Mouse (Mus musculus): ENCODE data around the gene Myl4. TPM values are rescaled to one million over a fixed set of nuclear protein-coding genes. Genes with fewer than 3 reads are reported as not detected.

The Myl4 gene
- polyA plus RNA-seq, 1 experiment from 2014 or later = 19.5 TPM

- H3K36me3 ChIP-seq = no peaks in the 10 kb centered on the region
- no peaks in the 10 kb centered on the region for H3K9me3 ChIP-seq (replicated peaks)
- H3K4me1 ChIP-seq = peaks cover 12% of the 10 kb centered on the region
- H3K4me2 ChIP-seq = no peak overlapping the region
- no peak overlapping the region for H3K27ac ChIP-seq (replicated peaks)
- no peaks in the 10 kb centered on the region for H3K27me3 ChIP-seq (replicated peaks)
- 44% methylated on average over 12 of the region's 12 CpGs for WGBS
- no peak overlapping the region for H3K9ac ChIP-seq (replicated peaks)
- no peak overlapping the region for H3K4me3 ChIP-seq (replicated peaks)
- ATAC-seq (ENCODE audit: low FRiP score) = no peak
Measured at GRCm38 (mm10) chr11:104622040-104622962, 71.8 kb downstream of the Myl4 start.

- H3K4me2 ChIP-seq = no peak overlapping the region
- 0 out of 2 replicates have a peak, but pooled peaks cover 7% of the 10 kb centered on the region for H3K4me1 ChIP-seq
- no peak overlapping the region for H3K27ac ChIP-seq (replicated peaks)
- H3K4me3 ChIP-seq (replicated peaks) = no peak overlapping the region
- WGBS = 50% methylated on average over 6 of the region's 6 CpGs
- no peaks in the 10 kb centered on the region for H3K27me3 ChIP-seq (replicated peaks)
- H3K9ac ChIP-seq (replicated peaks) = no peak overlapping the region
- no peaks in the 10 kb centered on the region for H3K9me3 ChIP-seq (replicated peaks)
- no peak for ATAC-seq (ENCODE audit: low FRiP score)
- no peaks in the 10 kb centered on the region for H3K36me3 ChIP-seq
Measured at GRCm38 (mm10) chr11:104624791-104625391, 74.4 kb downstream of the Myl4 start.

DNA sequence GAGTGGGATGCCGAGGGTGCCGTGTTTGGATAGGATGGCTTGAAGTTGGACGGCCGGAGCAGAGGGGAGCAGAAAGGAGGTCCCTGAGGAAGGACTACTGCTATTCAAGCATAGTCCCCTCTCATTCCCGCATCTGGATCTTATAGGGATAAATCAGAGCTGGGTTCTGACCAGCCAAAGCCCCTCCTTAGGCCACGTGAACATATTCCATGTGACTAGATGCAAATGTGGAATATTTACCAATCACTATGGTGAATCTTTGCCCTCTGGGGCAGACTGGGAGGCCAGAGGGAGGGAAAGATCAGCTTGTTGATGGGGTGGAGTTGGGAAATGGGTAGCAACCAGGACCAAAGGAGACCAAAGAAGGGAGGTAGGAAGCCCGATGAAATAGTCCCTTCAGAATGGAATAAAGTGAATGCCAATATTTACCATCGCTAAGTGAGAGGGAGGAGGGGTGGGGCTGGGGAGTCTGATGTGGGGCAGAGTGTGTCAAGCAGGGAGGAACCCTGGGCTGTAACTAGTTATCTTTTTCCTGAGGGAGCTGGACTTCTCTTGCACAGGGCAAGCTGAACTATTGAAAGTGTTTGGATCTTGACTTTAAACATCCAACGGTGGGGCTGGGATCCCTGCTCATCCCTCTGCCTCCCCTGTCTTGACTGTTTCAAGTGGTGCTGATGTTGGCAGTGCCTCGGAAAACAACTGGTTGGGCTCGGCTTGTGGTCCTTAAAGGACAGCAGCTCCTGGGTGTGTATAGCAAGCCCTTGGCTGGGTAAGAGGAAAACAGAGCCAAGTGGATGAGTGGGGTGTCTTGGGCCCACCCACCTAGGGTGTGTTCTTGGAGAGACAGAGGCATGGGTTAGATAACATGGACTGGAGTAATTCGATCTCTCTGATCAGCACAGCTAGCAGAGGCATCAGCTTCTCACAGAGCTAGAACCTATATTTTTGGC, 75.3 kb downstream of the Myl4 start:
- WGBS = 48% methylated on average over 12 of the region's 12 CpGs
- no peaks in the 10 kb centered on the region for H3K9me3 ChIP-seq (replicated peaks)
- no peaks in the 10 kb centered on the region for H3K36me3 ChIP-seq
- H3K4me2 ChIP-seq = no peak overlapping the region
- H3K4me1 ChIP-seq = 0 out of 2 replicates have a peak, but pooled peaks cover 7% of the 10 kb centered on the region
- H3K27ac ChIP-seq (replicated peaks) = no peak overlapping the region
- no peak overlapping the region for H3K4me3 ChIP-seq (replicated peaks)
- H3K27me3 ChIP-seq (replicated peaks) = no peaks in the 10 kb centered on the region
- no peak overlapping the region for H3K9ac ChIP-seq (replicated peaks)
- no peak for ATAC-seq (ENCODE audit: low FRiP score)

DNA sequence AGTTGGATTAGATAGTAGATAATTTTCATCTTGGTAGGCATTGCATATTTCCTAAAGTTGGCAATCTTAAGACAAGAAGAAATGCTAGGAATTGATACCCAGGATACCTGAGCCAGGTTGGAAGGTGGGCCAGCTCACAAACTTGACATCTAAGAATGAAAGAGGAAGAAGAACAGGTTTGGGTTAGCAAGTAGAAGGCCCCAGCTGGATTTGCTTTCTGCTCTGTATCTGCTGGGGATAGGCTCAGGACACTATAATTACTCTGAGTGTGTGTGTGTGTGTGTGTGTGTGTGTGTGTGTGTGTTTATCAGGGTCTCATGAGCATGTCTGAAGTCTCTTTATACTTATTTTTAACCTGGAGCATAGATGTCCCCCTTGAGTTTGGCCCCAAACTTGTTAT, 76.2 kb downstream of the Myl4 start:
- Histone ChIP-seq H3K36me3 (no peaks in the 10 kb centered on the region), H3K27ac (replicated peaks) (no peak overlapping the region), H3K9me3 (replicated peaks) (no peaks in the 10 kb centered on the region), H3K27me3 (replicated peaks) (no peaks in the 10 kb centered on the region), H3K4me2 (no peak overlapping the region), H3K4me3 (replicated peaks) (no peak overlapping the region), H3K4me1 (0 out of 2 replicates have a peak, but pooled peaks cover 7% of the 10 kb centered on the region), H3K9ac (replicated peaks) (no peak overlapping the region)
- ATAC-seq (ENCODE audit: low FRiP score) = no peak

GRCm38 (mm10) chr11:104627616-104628301, 77.3 kb downstream of the Myl4 start:
- H3K4me2 ChIP-seq = no peak overlapping the region
- no peak overlapping the region for H3K9ac ChIP-seq (replicated peaks)
- no peak for ATAC-seq (ENCODE audit: low FRiP score)
- 0 out of 2 replicates have a peak, but pooled peaks cover 7% of the 10 kb centered on the region for H3K4me1 ChIP-seq
- WGBS = 69% methylated on average over 11 of the region's 11 CpGs
- H3K9me3 ChIP-seq (replicated peaks) = no peaks in the 10 kb centered on the region
- no peak overlapping the region for H3K4me3 ChIP-seq (replicated peaks)
- H3K36me3 ChIP-seq = no peaks in the 10 kb centered on the region
- H3K27me3 ChIP-seq (replicated peaks) = no peaks in the 10 kb centered on the region
- H3K27ac ChIP-seq (replicated peaks) = no peak overlapping the region

- Histone ChIP-seq H3K27ac (replicated peaks) (no peak overlapping the region), H3K9me3 (replicated peaks) (no peaks in the 10 kb centered on the region), H3K36me3 (no peaks in the 10 kb centered on the region), H3K9ac (replicated peaks) (no peak overlapping the region), H3K27me3 (replicated peaks) (no peaks in the 10 kb centered on the region), H3K4me2 (no peak overlapping the region), H3K4me1 (0 out of 2 replicates have a peak, but pooled peaks cover 7% of the 10 kb centered on the region), H3K4me3 (replicated peaks) (no peak overlapping the region)
- 91% methylated on average over 5 of the region's 5 CpGs for WGBS
- no peak for ATAC-seq (ENCODE audit: low FRiP score)
Measured at GRCm38 (mm10) chr11:104628566-104628965, 78.1 kb downstream of the Myl4 start.

DNA sequence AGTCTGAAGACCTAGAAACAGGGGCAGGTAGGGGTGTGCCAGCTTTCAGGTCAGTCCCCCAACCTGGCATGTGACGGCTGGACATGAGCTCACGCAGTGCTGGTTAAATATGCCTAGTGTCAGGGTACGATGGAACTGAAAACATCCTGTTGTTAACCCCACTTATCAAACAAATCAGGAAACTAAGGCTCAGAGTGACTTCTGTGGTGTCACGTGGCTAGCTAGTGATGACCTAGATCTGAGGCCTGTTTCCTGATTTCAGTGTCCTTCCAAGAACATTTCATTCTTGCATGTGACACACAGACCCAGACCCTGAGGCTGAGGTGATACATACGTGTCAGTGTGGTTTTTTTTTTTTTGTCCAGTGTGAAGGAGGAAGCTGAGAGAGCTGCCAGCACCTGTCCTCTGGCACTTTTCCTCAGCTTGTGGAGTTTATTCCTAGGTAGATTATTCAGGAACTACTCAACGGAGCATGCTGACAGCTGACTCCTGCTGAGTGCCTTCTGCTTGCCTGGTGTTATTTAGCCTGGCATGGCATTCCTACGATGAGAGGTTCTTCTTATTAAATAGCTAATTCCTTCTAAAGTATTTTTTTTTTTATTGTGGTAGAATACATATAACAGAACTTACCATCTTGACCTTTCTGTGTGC, 79.8 kb downstream of the Myl4 start:
- no peaks in the 10 kb centered on the region for H3K36me3 ChIP-seq
- ATAC-seq (ENCODE audit: low FRiP score) = no peak

DNA sequence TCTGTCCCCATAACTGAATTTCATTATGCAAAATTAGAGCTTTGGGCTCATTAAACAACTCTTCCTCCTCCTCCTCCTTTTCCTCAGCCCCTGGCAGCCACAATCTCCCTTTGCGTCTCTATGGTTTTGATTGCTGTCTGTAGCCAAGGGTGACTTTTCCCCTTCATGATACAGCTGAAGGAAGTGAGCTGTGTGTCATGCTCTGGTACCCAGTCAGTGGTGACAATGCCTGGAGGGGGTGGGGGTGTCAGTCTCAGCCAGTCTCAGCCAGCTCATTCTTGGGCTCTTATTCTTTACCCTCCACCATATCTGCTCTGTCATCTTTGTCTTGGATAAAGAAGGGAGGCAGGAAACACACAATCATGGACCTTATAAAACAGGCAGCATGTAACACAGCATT, 80.8 kb downstream of the Myl4 start:
- WGBS = 50% methylated on average over 1 of the region's 1 CpGs
- no peaks in the 10 kb centered on the region for H3K36me3 ChIP-seq
- H3K9ac ChIP-seq (replicated peaks) = no peak overlapping the region
- H3K9me3 ChIP-seq (replicated peaks) = no peaks in the 10 kb centered on the region
- no peak overlapping the region for H3K4me3 ChIP-seq (replicated peaks)
- H3K27ac ChIP-seq (replicated peaks) = no peak overlapping the region
- 0 out of 2 replicates have a peak, but pooled peaks cover 3% of the 10 kb centered on the region for H3K4me1 ChIP-seq
- ATAC-seq (ENCODE audit: low FRiP score) = no peak
- no peaks in the 10 kb centered on the region for H3K27me3 ChIP-seq (replicated peaks)
- no peak overlapping the region for H3K4me2 ChIP-seq

More for the DNA sequence above, 79.8 kb downstream of the Myl4 start:
- no peak overlapping the region for H3K9ac ChIP-seq (replicated peaks)
- H3K4me2 ChIP-seq = no peak overlapping the region
- no peaks in the 10 kb centered on the region for H3K9me3 ChIP-seq (replicated peaks)
- WGBS = 76% methylated on average over 7 of the region's 7 CpGs
- H3K4me1 ChIP-seq = 0 out of 2 replicates have a peak, but pooled peaks cover 3% of the 10 kb centered on the region
- no peaks in the 10 kb centered on the region for H3K27me3 ChIP-seq (replicated peaks)
- H3K27ac ChIP-seq (replicated peaks) = no peak overlapping the region
- no peak overlapping the region for H3K4me3 ChIP-seq (replicated peaks)

GRCm38 (mm10) chr11:104637010-104637409, 86.5 kb downstream of the Myl4 start:
- Histone ChIP-seq H3K4me1 (no peaks in the 10 kb centered on the region), H3K4me3 (replicated peaks) (no peak overlapping the region), H3K27me3 (replicated peaks) (no peaks in the 10 kb centered on the region), H3K36me3 (no peaks in the 10 kb centered on the region), H3K9me3 (replicated peaks) (no peaks in the 10 kb centered on the region), H3K4me2 (no peak overlapping the region), H3K9ac (replicated peaks) (no peak overlapping the region), H3K27ac (replicated peaks) (no peak overlapping the region)
- WGBS = 96% methylated on average over 14 of the region's 14 CpGs
- ATAC-seq (ENCODE audit: low FRiP score) = no peak

DNA sequence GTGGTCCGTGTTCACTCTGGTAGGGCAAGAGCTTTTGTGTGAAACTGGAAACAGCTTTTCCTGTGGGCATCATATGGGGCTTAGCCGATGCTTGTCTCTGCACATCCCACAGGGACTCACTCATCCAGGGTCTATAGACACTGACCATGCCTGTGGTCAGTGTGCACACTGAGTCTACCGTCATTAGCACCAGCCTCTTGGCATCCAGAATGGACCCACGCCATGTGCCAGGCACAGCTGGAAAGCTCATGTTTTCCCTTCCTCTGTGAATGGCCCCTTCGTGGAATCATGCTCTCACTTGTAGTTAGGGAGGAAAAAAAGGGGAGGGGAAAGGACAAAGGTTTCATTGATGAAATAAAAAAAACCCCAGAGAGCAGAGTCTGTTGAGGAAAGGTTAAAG, 87.5 kb downstream of the Myl4 start:
- 49% methylated on average over 5 of the region's 5 CpGs for WGBS
- Histone ChIP-seq H3K4me3 (replicated peaks) (no peak overlapping the region), H3K27me3 (replicated peaks) (no peaks in the 10 kb centered on the region), H3K4me2 (no peak overlapping the region), H3K9ac (replicated peaks) (no peak overlapping the region), H3K4me1 (no peaks in the 10 kb centered on the region), H3K9me3 (replicated peaks) (no peaks in the 10 kb centered on the region), H3K36me3 (no peaks in the 10 kb centered on the region), H3K27ac (replicated peaks) (no peak overlapping the region)
- ATAC-seq (ENCODE audit: low FRiP score) = no peak

Data from neural tube, embryonic 15.5 days (tissue).